Mouse (Mus musculus) neural tube, embryonic 13.5 days (tissue): ENCODE measurements at regions not wholly inside any gene's neighbourhood (a gene's known extent, or its start where the extent isn't known, plus 50 kb on each side); places are given as distances from the start of the nearest gene placed in this dataset.

Experiments used
- ATAC-seq: fragments of 200-750 bp; cut with Nextera tagmentation; 2 replicates; pipeline ENCODE4 v1.8.0; 2017; ENCODE audit warnings: low read depth, mild to moderate bottlenecking, moderate TSS enrichment, moderate library complexity
- H3K27ac ChIP-seq: fragments of 300-500 bp; sonication (generic); replicated peaks from 2 replicates; pipeline ENCODE4 v1.5.1; 2015; ENCODE audit warnings: moderate library complexity, mild to moderate bottlenecking, inconsistent platforms
- H3K27me3 ChIP-seq: fragments of 300-500 bp; sonication (generic); 2 replicates; pipeline ENCODE4 v1.6.1; 2015; ENCODE audit warnings: mild to moderate bottlenecking, inconsistent platforms
- H3K36me3 ChIP-seq: fragments of 300-500 bp; sonication (generic); 2 replicates; pipeline ENCODE4 v1.6.1; 2015; ENCODE audit warnings: mild to moderate bottlenecking, inconsistent platforms
- H3K4me1 ChIP-seq: fragments of 300-500 bp; sonication (generic); replicated peaks from 2 replicates; pipeline ENCODE4 v1.6.1; 2015; ENCODE audit warnings: inconsistent platforms
- H3K4me2 ChIP-seq: fragments of 300-500 bp; sonication (generic); 2 replicates; pipeline ENCODE4 v1.6.1; 2015; ENCODE audit warnings: inconsistent platforms, mild to moderate bottlenecking, moderate library complexity
- H3K4me3 ChIP-seq: fragments of 300-500 bp; sonication (generic); 2 replicates; pipeline ENCODE4 v1.5.1; 2015; ENCODE audit warnings: mild to moderate bottlenecking, inconsistent platforms
- H3K9ac ChIP-seq: fragments of 300-500 bp; sonication (generic); 2 replicates; pipeline ENCODE4 v1.6.1; 2015; ENCODE audit warnings: moderate library complexity, mild to moderate bottlenecking, inconsistent platforms
- H3K9me3 ChIP-seq: fragments of 300-500 bp; sonication (generic); 2 replicates; pipeline ENCODE4 v1.6.1; 2016; ENCODE audit warnings: inconsistent platforms
- WGBS: fragments of 180-500 bp; shearing (Covaris S2); methylation state at CpG from one replicate; pipeline ENCODE4 v1.1.7; 2015; 5-methylcytosine and 5-hydroxymethylcytosine counted together

- ATAC-seq, result no peak
- peak overlapping the region; percentile 69 for H3K27ac ChIP-seq
- H3K27me3 ChIP-seq, result no peaks in the 10 kb centered on the region
- peaks cover 35% of the 10 kb centered on the region for H3K4me1 ChIP-seq
- peak overlapping the region; percentile 14; the same call in 1 of the 2 replicates for H3K4me2 ChIP-seq
- no peak overlapping the region for H3K9ac ChIP-seq
- no peaks in the 10 kb centered on the region for H3K36me3 ChIP-seq
- WGBS, result 31% methylated on average over 4 of the region's 4 CpGs
- H3K4me3 ChIP-seq, result no peak overlapping the region
- H3K9me3 ChIP-seq, result no peaks in the 10 kb centered on the region
Observed at GRCm38 (mm10) chr2:45226045-45226370, 108.8 kb upstream of the Zeb2 start.

- no peaks in the 10 kb centered on the region for H3K36me3 ChIP-seq
- no peaks in the 10 kb centered on the region for H3K9me3 ChIP-seq
- peaks cover 35% of the 10 kb centered on the region for H3K4me1 ChIP-seq
- whole genome bisulfite sequencing, result 13% methylated on average over 9 of the region's 9 CpGs
- H3K9ac ChIP-seq, result no peak overlapping the region
- no peaks in the 10 kb centered on the region for H3K27me3 ChIP-seq
- H3K4me2 ChIP-seq, result peak overlapping the region; percentile 14; the same call in 1 of the 2 replicates
- peak overlapping the region; percentile 69 for H3K27ac ChIP-seq
- no peak overlapping the region for H3K4me3 ChIP-seq
- peak; percentile 94 for ATAC-seq
Observed at GRCm38 (mm10) chr2:45225364-45226044, 108.3 kb upstream of the Zeb2 start.

GRCm38 (mm10) chr2:45222213-45222612 is 105.0 kb upstream of the Zeb2 start:
- no peaks in the 10 kb centered on the region for H3K27me3 ChIP-seq
- no peak for ATAC-seq
- H3K27ac ChIP-seq, result no peak overlapping the region
- no peaks in the 10 kb centered on the region for H3K9me3 ChIP-seq
- no peaks in the 10 kb centered on the region for H3K36me3 ChIP-seq
- WGBS, result 67% methylated on average over 13 of the region's 13 CpGs
- H3K4me2 ChIP-seq, result no peak overlapping the region
- peaks cover 33% of the 10 kb centered on the region for H3K4me1 ChIP-seq
- no peak overlapping the region for H3K9ac ChIP-seq
- no peak overlapping the region for H3K4me3 ChIP-seq

- peaks cover 12% of the 10 kb centered on the region; the same call in 1 of the 2 replicates for H3K4me1 ChIP-seq
- H3K9ac ChIP-seq, result no peak overlapping the region
- H3K4me2 ChIP-seq, result no peak overlapping the region
- no peaks in the 10 kb centered on the region for H3K27me3 ChIP-seq
- no peaks in the 10 kb centered on the region for H3K9me3 ChIP-seq
- no peaks in the 10 kb centered on the region for H3K36me3 ChIP-seq
- no peak overlapping the region for H3K4me3 ChIP-seq
- 60% methylated on average over 5 of the region's 5 CpGs for WGBS
- no peak for ATAC-seq
- no peak overlapping the region for H3K27ac ChIP-seq
Observed at GRCm38 (mm10) chr2:45219851-45220250, 102.7 kb upstream of the Zeb2 start.

- Histone ChIP-seq H3K4me1 (no peaks in the 10 kb centered on the region), H3K27me3 (no peaks in the 10 kb centered on the region), H3K36me3 (no peaks in the 10 kb centered on the region), H3K9ac (no peak overlapping the region), H3K9me3 (no peaks in the 10 kb centered on the region), H3K4me3 (no peak overlapping the region), H3K4me2 (no peak overlapping the region), H3K27ac (no peak overlapping the region)
- WGBS, result 85% methylated on average over 2 of the region's 2 CpGs
- no peak for ATAC-seq
Observed at GRCm38 (mm10) chr2:45212833-45213232, 95.6 kb upstream of the Zeb2 start.

- no peak for ATAC-seq
- H3K4me1 ChIP-seq, result peaks cover 11% of the 10 kb centered on the region
- H3K27me3 ChIP-seq, result no peaks in the 10 kb centered on the region
Observed at GRCm38 (mm10) chr2:45208526-45208925, 91.3 kb upstream of the Zeb2 start.

GRCm38 (mm10) chr2:45205756-45206155 is 88.6 kb upstream of the Zeb2 start:
- Histone ChIP-seq H3K4me3 (no peak overlapping the region), H3K27me3 (no peaks in the 10 kb centered on the region), H3K9me3 (no peaks in the 10 kb centered on the region), H3K4me2 (0 out of 2 replicates have a peak overlapping the region, but pooled peaks have one; percentile 4), H3K9ac (no peak overlapping the region), H3K4me1 (peaks cover 11% of the 10 kb centered on the region), H3K27ac (0 out of 2 replicates have a peak overlapping the region, but pooled peaks have one; percentile 4), H3K36me3 (no peaks in the 10 kb centered on the region)
- no peak for ATAC-seq
- WGBS, result 44% methylated on average over 6 of the region's 6 CpGs

More at GRCm38 (mm10) chr2:45208526-45208925, 91.3 kb upstream of the Zeb2 start:
- H3K9ac ChIP-seq, result no peak overlapping the region
- no peaks in the 10 kb centered on the region for H3K9me3 ChIP-seq
- 96% methylated on average over 6 of the region's 6 CpGs for WGBS
- H3K36me3 ChIP-seq, result no peaks in the 10 kb centered on the region
- H3K27ac ChIP-seq, result no peak overlapping the region
- H3K4me3 ChIP-seq, result no peak overlapping the region
- H3K4me2 ChIP-seq, result no peak overlapping the region

DNA sequence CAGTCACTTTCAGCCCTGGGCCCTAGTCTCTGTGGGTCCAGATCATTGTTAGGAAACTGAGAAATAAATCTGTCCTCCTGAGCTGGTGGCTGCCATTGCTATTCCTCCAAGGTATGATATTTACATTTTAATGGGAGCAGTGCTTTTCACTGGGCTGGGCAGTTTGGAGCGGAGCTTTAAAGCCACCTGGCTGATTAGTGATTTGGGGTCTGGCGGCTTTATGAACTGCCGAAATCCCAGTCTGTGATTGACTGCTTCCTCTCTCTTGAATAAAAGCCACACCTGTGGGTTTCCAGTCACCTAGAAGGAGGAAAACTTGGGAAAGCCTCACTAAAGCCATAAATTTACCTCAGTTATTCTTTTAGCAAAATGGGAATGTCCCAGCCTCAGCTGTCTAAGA is 88.0 kb upstream of the Zeb2 start:
- no peak overlapping the region for H3K4me3 ChIP-seq
- peaks cover 11% of the 10 kb centered on the region for H3K4me1 ChIP-seq
- no peak overlapping the region for H3K4me2 ChIP-seq
- H3K9ac ChIP-seq, result no peak overlapping the region
- no peaks in the 10 kb centered on the region for H3K9me3 ChIP-seq
- H3K27me3 ChIP-seq, result no peaks in the 10 kb centered on the region
- H3K36me3 ChIP-seq, result no peaks in the 10 kb centered on the region
- ATAC-seq, result no peak
- H3K27ac ChIP-seq, result no peak overlapping the region
- 26% methylated on average over 3 of the region's 3 CpGs for WGBS

DNA sequence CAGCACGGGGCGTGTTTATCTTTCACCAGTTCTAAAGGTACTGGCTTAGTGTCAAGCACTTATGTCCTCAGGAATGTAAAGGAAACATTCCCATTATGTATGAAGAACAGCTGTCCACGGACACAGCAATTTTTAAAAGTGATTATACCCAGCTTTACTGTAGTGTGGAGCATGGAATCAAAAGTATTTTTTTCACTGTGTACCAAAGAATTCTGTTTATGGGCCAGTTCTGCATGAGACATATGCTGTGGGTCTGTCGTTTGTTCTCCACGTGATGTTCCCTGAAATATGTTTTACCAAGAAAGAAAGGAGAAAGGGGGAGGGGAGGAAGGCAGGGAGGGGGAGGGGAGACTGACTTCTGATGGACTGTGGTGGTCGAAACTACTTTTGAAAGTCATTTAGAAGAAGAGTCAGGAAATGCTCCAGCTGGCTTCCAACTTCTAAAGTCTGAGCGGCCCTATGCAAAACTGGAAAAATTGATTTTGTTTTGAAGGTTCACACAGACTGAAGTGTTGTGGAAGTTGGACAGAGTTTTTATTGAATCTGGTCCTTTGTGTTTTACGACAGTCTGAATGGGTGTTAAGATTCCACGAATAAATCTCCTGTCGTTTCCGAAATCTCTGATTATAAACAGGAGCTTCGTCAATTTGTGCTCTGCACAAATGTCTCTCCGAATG is 80.9 kb upstream of the Zeb2 start:
- no peaks in the 10 kb centered on the region for H3K9me3 ChIP-seq
- no peaks in the 10 kb centered on the region for H3K36me3 ChIP-seq
- no peak overlapping the region for H3K4me2 ChIP-seq
- 66% methylated on average over 13 of the region's 13 CpGs for WGBS
- no peaks in the 10 kb centered on the region for H3K27me3 ChIP-seq
- no peak overlapping the region for H3K9ac ChIP-seq
- no peak for ATAC-seq
- H3K4me1 ChIP-seq, result no peaks in the 10 kb centered on the region
- H3K27ac ChIP-seq, result no peak overlapping the region
- no peak overlapping the region for H3K4me3 ChIP-seq

DNA sequence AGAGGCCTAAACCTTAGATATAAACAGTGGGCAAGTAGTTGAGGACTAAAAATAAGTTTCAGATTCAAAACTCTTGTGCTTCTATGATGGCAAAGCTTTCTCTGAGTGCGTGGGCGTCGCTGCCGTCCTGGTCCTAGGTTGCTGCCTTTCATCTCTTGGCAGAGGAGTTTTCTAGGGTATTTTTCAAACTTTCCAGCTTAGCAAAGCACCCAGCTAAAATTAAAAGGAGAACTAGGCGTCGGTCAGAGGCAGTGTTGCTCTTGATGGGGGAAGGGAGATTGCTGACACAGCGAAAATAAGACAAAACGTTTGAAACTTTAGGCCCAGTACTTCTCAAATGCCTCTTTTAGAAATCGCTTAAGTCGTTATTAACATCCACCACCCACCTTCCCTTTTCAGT is 80.1 kb upstream of the Zeb2 start:
- ATAC-seq, result no peak
- H3K4me1 ChIP-seq, result no peaks in the 10 kb centered on the region
- H3K4me3 ChIP-seq, result no peak overlapping the region
- no peaks in the 10 kb centered on the region for H3K27me3 ChIP-seq
- no peak overlapping the region for H3K9ac ChIP-seq
- H3K9me3 ChIP-seq, result no peaks in the 10 kb centered on the region
- WGBS, result 79% methylated on average over 10 of the region's 10 CpGs
- H3K27ac ChIP-seq, result no peak overlapping the region
- H3K4me2 ChIP-seq, result no peak overlapping the region
- H3K36me3 ChIP-seq, result no peaks in the 10 kb centered on the region

DNA sequence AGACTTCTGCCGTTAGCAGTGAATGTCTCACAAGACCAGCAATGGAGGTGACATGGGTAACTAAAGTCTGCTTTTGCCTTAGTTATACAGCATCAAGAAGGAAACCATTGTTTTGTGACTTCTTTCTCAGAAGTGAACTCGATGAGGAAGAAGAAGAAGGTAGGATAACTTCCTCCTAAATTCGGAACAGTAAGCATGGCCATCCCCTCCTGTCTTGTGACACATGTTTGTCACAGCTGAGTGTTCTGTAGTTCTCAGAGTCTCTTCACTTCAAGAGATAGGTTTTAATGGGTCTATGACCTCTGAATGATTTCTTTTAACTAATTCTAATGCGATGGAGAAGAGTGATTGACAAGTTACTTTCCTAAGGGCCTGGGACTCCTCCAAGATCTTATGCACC is 79.3 kb upstream of the Zeb2 start:
- H3K4me3 ChIP-seq, result no peak overlapping the region
- WGBS, result 92% methylated on average over 4 of the region's 4 CpGs
- no peaks in the 10 kb centered on the region for H3K4me1 ChIP-seq
- no peaks in the 10 kb centered on the region for H3K36me3 ChIP-seq
- no peaks in the 10 kb centered on the region for H3K9me3 ChIP-seq
- ATAC-seq, result no peak
- no peaks in the 10 kb centered on the region for H3K27me3 ChIP-seq
- no peak overlapping the region for H3K4me2 ChIP-seq
- no peak overlapping the region for H3K27ac ChIP-seq
- no peak overlapping the region for H3K9ac ChIP-seq

DNA sequence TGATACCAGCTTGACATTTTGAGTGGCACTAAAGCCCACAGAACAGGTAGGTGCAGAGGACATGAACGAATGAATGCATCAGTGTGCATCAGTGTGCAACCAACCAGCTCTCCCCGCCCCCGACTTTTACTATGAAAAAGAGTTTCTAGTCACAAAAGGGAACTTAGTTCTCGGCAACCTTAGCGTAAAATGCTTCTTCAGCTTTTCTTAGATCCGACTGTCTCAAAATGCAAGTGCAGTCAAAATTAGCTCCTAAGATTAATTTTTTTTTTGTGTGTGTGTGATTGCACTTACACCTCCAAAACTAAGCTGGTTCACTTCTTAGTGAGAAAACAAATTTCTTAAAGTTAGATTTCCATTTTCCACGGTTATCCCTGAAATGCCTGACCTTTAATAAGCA is 77.1 kb upstream of the Zeb2 start:
- Histone ChIP-seq H3K9me3 (no peaks in the 10 kb centered on the region), H3K4me1 (no peaks in the 10 kb centered on the region), H3K4me3 (no peak overlapping the region), H3K9ac (no peak overlapping the region), H3K27ac (no peak overlapping the region), H3K4me2 (no peak overlapping the region), H3K36me3 (no peaks in the 10 kb centered on the region), H3K27me3 (no peaks in the 10 kb centered on the region)
- no peak for ATAC-seq
- WGBS, result 81% methylated on average over 7 of the region's 7 CpGs

DNA sequence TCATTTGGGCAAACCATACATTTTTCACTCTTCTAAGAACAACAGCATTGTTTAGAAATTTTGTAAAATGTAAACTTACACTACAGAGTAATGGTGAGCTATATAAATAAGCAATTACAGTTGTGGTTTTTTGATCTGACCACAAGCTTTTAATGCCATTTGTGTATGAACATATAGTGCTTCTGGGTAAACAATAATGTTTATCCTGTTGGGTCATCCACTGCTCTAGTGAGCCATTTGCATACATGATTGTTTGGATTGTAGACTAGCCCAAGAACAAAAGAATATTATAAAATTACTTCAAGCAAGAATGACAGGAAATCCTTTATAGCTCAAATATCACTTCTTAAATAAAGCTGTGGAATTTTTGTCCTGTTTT is 68.4 kb upstream of the Zeb2 start:
- H3K4me2 ChIP-seq, result no peak overlapping the region
- no peak for ATAC-seq
- H3K27ac ChIP-seq, result peak overlapping the region; percentile 24; the same call in 1 of the 2 replicates
- H3K9me3 ChIP-seq, result no peaks in the 10 kb centered on the region
- no peak overlapping the region for H3K4me3 ChIP-seq
- peaks cover 24% of the 10 kb centered on the region for H3K4me1 ChIP-seq
- no peaks in the 10 kb centered on the region for H3K27me3 ChIP-seq
- no peaks in the 10 kb centered on the region for H3K36me3 ChIP-seq
- no peak overlapping the region for H3K9ac ChIP-seq
